Mouse (Mus musculus) intestine, embryonic 16.5 days (tissue): ENCODE results near the gene Nsd2. TPM values are rescaled to one million over a fixed set of nuclear protein-coding genes. Genes with fewer than 3 reads are reported as not detected.

Experiments
- ATAC-seq: fragments of 200-750 bp; cut with Nextera tagmentation; 2 replicates; pipeline ENCODE4 v1.8.0; 2017; ENCODE audit warnings: moderate TSS enrichment, moderate library complexity
- H3K27ac ChIP-seq: fragments of 300-500 bp; sonication (generic); 2 replicates; pipeline ENCODE4 v1.5.1; 2014; ENCODE audit warnings: mild to moderate bottlenecking, low read length
- H3K27me3 ChIP-seq: fragments of 300-500 bp; sonication (generic); replicated peaks from 2 replicates; pipeline ENCODE4 v1.6.1; 2014; ENCODE audit warnings: low read length, control low read depth, mixed read lengths; ENCODE audit not compliant: control insufficient read depth, insufficient read depth
- H3K36me3 ChIP-seq: fragments of 300-500 bp; sonication (generic); 2 replicates; pipeline ENCODE4 v1.6.1; 2014; ENCODE audit warnings: low read length, control low read depth; ENCODE audit not compliant: control insufficient read depth, insufficient read depth
- H3K4me1 ChIP-seq: fragments of 300-500 bp; sonication (generic); 2 replicates; pipeline ENCODE4 v1.6.1; 2014; ENCODE audit warnings: low read length, control low read depth, mixed read lengths; ENCODE audit not compliant: control insufficient read depth, insufficient read depth
- H3K4me2 ChIP-seq: fragments of 300-500 bp; sonication (generic); 2 replicates; pipeline ENCODE4 v1.6.1; 2014; ENCODE audit warnings: low read depth, low read length, control low read depth
- H3K4me3 ChIP-seq: fragments of 300-500 bp; sonication (generic); 2 replicates; pipeline ENCODE4 v1.5.1; 2014; ENCODE audit warnings: mild to moderate bottlenecking, low read length
- H3K9ac ChIP-seq: fragments of 300-500 bp; sonication (generic); 2 replicates; pipeline ENCODE4 v1.6.1; 2014; ENCODE audit warnings: low read depth, low read length
- H3K9me3 ChIP-seq: fragments of 300-500 bp; sonication (generic); 2 replicates; pipeline ENCODE4 v1.6.1; 2016; ENCODE audit warnings: low read length, control low read depth; ENCODE audit not compliant: control insufficient read depth
- WGBS: fragments of 180-500 bp; shearing (Covaris S2); extraction: QIAGEN DNeasy Blood & Tissue Kit; methylation state at CpG from one replicate; pipeline ENCODE4 v1.1.7; 2014; 5-methylcytosine and 5-hydroxymethylcytosine counted together
- polyA plus RNA-seq: library from polyadenylated mRNA; unstranded; fragments of >200 nt; fragmentation: Nextera tagmentation; extraction: Ambion mirVana; gene quantifications from 2 replicates; pipeline ENCODE4 v1.2.1, GENCODE M21; 2015

Gene Nsd2
- polyA plus RNA-seq, 1 experiment from 2014 or later = 22.5 TPM

GRCm38 (mm10) chr5:33816008-33816725 is 4.4 kb upstream of the Nsd2 start:
- peak; percentile 71 for ATAC-seq
- H3K27me3 ChIP-seq = no peaks in the 10 kb centered on the region
- H3K9ac ChIP-seq = no peak overlapping the region
- H3K27ac ChIP-seq = peak overlapping the region; percentile 64
- H3K9me3 ChIP-seq = no peaks in the 10 kb centered on the region
- H3K4me1 ChIP-seq = peaks cover 19% of the 10 kb centered on the region
- H3K4me3 ChIP-seq = no peak overlapping the region
- no peaks in the 10 kb centered on the region for H3K36me3 ChIP-seq
- WGBS = 57% methylated on average over 6 of the region's 6 CpGs
- no peak overlapping the region for H3K4me2 ChIP-seq

GRCm38 (mm10) chr5:33818104-33818503 is 2.4 kb upstream of the Nsd2 start:
- Histone ChIP-seq H3K27me3 (no peaks in the 10 kb centered on the region), H3K9ac (0 out of 2 replicates have a peak overlapping the region, but pooled peaks have one; percentile 98), H3K4me1 (peaks cover 24% of the 10 kb centered on the region), H3K9me3 (no peaks in the 10 kb centered on the region), H3K4me3 (no peak overlapping the region), H3K27ac (0 out of 2 replicates have a peak overlapping the region, but pooled peaks have one; percentile 50), H3K4me2 (no peak overlapping the region), H3K36me3 (no peaks in the 10 kb centered on the region)
- ATAC-seq = no peak
- WGBS = 27% methylated on average over 5 of the region's 5 CpGs

GRCm38 (mm10) chr5:33819141-33819875 is 1.2 kb upstream of the Nsd2 start:
- Histone ChIP-seq H3K27ac (peak overlapping the region; percentile 93), H3K9ac (peak overlapping the region; percentile 98), H3K4me1 (peaks cover 24% of the 10 kb centered on the region), H3K9me3 (no peaks in the 10 kb centered on the region), H3K27me3 (no peaks in the 10 kb centered on the region), H3K4me3 (peak overlapping the region; percentile 99), H3K36me3 (no peaks in the 10 kb centered on the region), H3K4me2 (peak overlapping the region; percentile 88)
- peak; percentile 3; the same call in 1 of the 2 replicates for ATAC-seq
- WGBS = 16% methylated on average over 9 of the region's 9 CpGs

- Histone ChIP-seq H3K27me3 (no peaks in the 10 kb centered on the region), H3K9me3 (no peaks in the 10 kb centered on the region), H3K36me3 (no peaks in the 10 kb centered on the region), H3K27ac (peak overlapping the region; percentile 97), H3K9ac (peak overlapping the region; percentile 98), H3K4me3 (peak overlapping the region; percentile 99), H3K4me1 (peaks cover 24% of the 10 kb centered on the region), H3K4me2 (peak overlapping the region; percentile 56)
- peak; percentile 39 for ATAC-seq
- under 1% methylated on average over 113 of the region's 121 CpGs for WGBS
These were observed 452 bp downstream of the Nsd2 start for GRCm38 (mm10) chr5:33820733-33821621.

GRCm38 (mm10) chr5:33821901-33822427 is 1.4 kb downstream of the Nsd2 start:
- no peaks in the 10 kb centered on the region for H3K27me3 ChIP-seq
- WGBS = 26% methylated on average over 2 of the region's 2 CpGs
- no peak for ATAC-seq
- H3K9ac ChIP-seq = peak overlapping the region; percentile 57; the same call in 1 of the 2 replicates
- H3K27ac ChIP-seq = no peak overlapping the region
- peaks cover 24% of the 10 kb centered on the region for H3K4me1 ChIP-seq
- H3K4me3 ChIP-seq = peak overlapping the region; percentile 99
- no peaks in the 10 kb centered on the region for H3K9me3 ChIP-seq
- H3K36me3 ChIP-seq = no peaks in the 10 kb centered on the region
- H3K4me2 ChIP-seq = peak overlapping the region; percentile 56

- 29% methylated on average over 3 of the region's 3 CpGs for WGBS
- Histone ChIP-seq H3K4me1 (peaks cover 20% of the 10 kb centered on the region), H3K27ac (no peak overlapping the region), H3K9ac (no peak overlapping the region), H3K4me2 (peak overlapping the region; percentile 56; the same call in 1 of the 2 replicates), H3K9me3 (no peaks in the 10 kb centered on the region), H3K27me3 (no peaks in the 10 kb centered on the region), H3K4me3 (peak overlapping the region; percentile 99; the same call in 1 of the 2 replicates), H3K36me3 (no peaks in the 10 kb centered on the region)
- ATAC-seq = no peak
These were observed 1.9 kb downstream of the Nsd2 start for GRCm38 (mm10) chr5:33822456-33822855.

- no peaks in the 10 kb centered on the region for H3K36me3 ChIP-seq
- no peak overlapping the region for H3K27ac ChIP-seq
- no peak overlapping the region for H3K4me2 ChIP-seq
- H3K4me3 ChIP-seq = no peak overlapping the region
- peaks cover 4% of the 10 kb centered on the region for H3K4me1 ChIP-seq
- no peaks in the 10 kb centered on the region for H3K27me3 ChIP-seq
- no peaks in the 10 kb centered on the region for H3K9me3 ChIP-seq
- H3K9ac ChIP-seq = no peak overlapping the region
- ATAC-seq = no peak
These were observed 5.5 kb downstream of the Nsd2 start for GRCm38 (mm10) chr5:33826001-33826400.

GRCm38 (mm10) chr5:33828107-33828506 is 7.6 kb downstream of the Nsd2 start:
- no peaks in the 10 kb centered on the region for H3K4me1 ChIP-seq
- no peak overlapping the region for H3K4me3 ChIP-seq
- H3K27ac ChIP-seq = no peak overlapping the region
- WGBS = 87% methylated on average over 8 of the region's 8 CpGs
- no peak for ATAC-seq
- no peaks in the 10 kb centered on the region for H3K9me3 ChIP-seq
- no peak overlapping the region for H3K9ac ChIP-seq
- no peak overlapping the region for H3K4me2 ChIP-seq
- no peaks in the 10 kb centered on the region for H3K36me3 ChIP-seq
- no peaks in the 10 kb centered on the region for H3K27me3 ChIP-seq

- no peak for ATAC-seq
- 89% methylated on average over 3 of the region's 3 CpGs for WGBS
- no peak overlapping the region for H3K27ac ChIP-seq
These were observed 9.4 kb downstream of the Nsd2 start for GRCm38 (mm10) chr5:33829958-33830357.

More at GRCm38 (mm10) chr5:33829958-33830357, 9.4 kb downstream of the Nsd2 start:
- Histone ChIP-seq H3K4me2 (no peak overlapping the region), H3K36me3 (no peaks in the 10 kb centered on the region), H3K27me3 (no peaks in the 10 kb centered on the region), H3K4me3 (no peak overlapping the region), H3K9me3 (no peaks in the 10 kb centered on the region), H3K4me1 (no peaks in the 10 kb centered on the region), H3K9ac (no peak overlapping the region)
